Comparison of ENCODE assay signal across 8 mouse cellular contexts in genomic region chr6:42350968-42351775, GRCm38 (mm10). TPM values are rescaled to one million over a fixed set of nuclear protein-coding genes. Genes with fewer than 3 reads are reported as not detected.
DNase-seq lines count a peak whose midpoint lies in the region; TF ChIP-seq lines count a peak whose summit lies in the region.

No protein-coding gene starts in this region.

- WGBS in midbrain, embryonic 10.5 days: 42% methylated on average over 13 of the region's 13 CpGs

- H3K27me3 ChIP-seq in MEL (ENCODE audit: control insufficient read depth in 1 of 2, insufficient read depth in 2 of 2, low read length in 2 of 2): no peaks in the 10 kb centered on the region
- H3K27me3 ChIP-seq in midbrain, embryonic 10.5 days (ENCODE audit: low read depth, poor library complexity, severe bottlenecking): no peaks in the 10 kb centered on the region

- H3K36me3 ChIP-seq in MEL (ENCODE audit: control insufficient read depth in 1 of 2, insufficient read depth in 2 of 2, low read length in 2 of 2): peaks cover 0 to 30% of the 10 kb centered on the region in 2 experiments; a peak in 2 of 4 replicates
- peaks cover 49% of the 10 kb centered on the region for H3K36me3 ChIP-seq in midbrain, embryonic 10.5 days

- no peak for TF ChIP-seq POLR2A in MEL (IDR thresholded peaks at IDR 0.05; ENCODE audit: control insufficient read depth in 1 of 2, insufficient read depth in 1 of 2, low read depth in 1 of 2, low read length in 2 of 2, poor library complexity in 1 of 2)

- H3K9ac ChIP-seq in MEL (ENCODE audit: control insufficient read depth, low read depth, low read length, poor library complexity, severe bottlenecking): peak overlapping the region; percentile 81; the same call in 1 of the 2 replicates

- H3K79me2 ChIP-seq in MEL (ENCODE audit: control insufficient read depth, insufficient read depth, low read length, poor library complexity): peaks cover 3% of the 10 kb centered on the region

- no peak for TF ChIP-seq EP300 in MEL (IDR thresholded peaks at IDR 0.05; ENCODE audit: low read depth in 1 of 2, low read length in 2 of 2)

- no peak for TF ChIP-seq CTCF in MEL (IDR thresholded peaks at IDR 0.05 in 2 of 3, conservative IDR thresholded peaks at IDR 0.05 in 1 of 3; ENCODE audit: control insufficient read depth in 1 of 3, insufficient read depth in 1 of 3, low read depth in 2 of 3, low read length in 3 of 3, poor library complexity in 1 of 3, severe bottlenecking in 1 of 3)

- TF ChIP-seq RAD21 in MEL (IDR thresholded peaks at IDR 0.05; ENCODE audit: low read depth, low read length): no peak

- intact Hi-C loops in heart, postnatal 36 days (cut with DNase I): loop anchor here (5.0 kb wide), 1 partner anchor 196 kb away; the partner anchor contains the start of gene Olfr455
- intact Hi-C loops in heart, postnatal 14 days (cut with DNase I): loop anchor here (2.0 kb wide), 1 partner anchor 24 kb away; no protein-coding TSS in a partner anchor
- intact Hi-C loops in left cerebral cortex, postnatal 36 days (cut with DNase I): no loop called here

- DNase-seq in heart, adult 11 months: peak; percentile 95
- DNase-seq in heart, postnatal 36 days: no peak
- no peak for DNase-seq in MEL (ENCODE audit: low read depth, low spot score)
- peak; percentile 6 to 12 for DNase-seq in heart, postnatal 14 days
- DNase-seq in midbrain, embryonic 10.5 days (ENCODE audit: low spot score): no peak
- no peak for DNase-seq in frontal cortex, adult 2 months (ENCODE audit: extremely low spot score in 1 of 2, low spot score in 1 of 2)
- DNase-seq in left cerebral cortex, postnatal 36 days (ENCODE audit: low spot score in 2 of 2): no peak
- DNase-seq in layer of hippocampus, postnatal 10 days (ENCODE audit: low spot score in 2 of 2): no peak

- no peaks in the 10 kb centered on the region for H3K9me3 ChIP-seq in MEL (replicated peaks; ENCODE audit: insufficient read depth, low read length)
- H3K9me3 ChIP-seq in midbrain, embryonic 10.5 days (replicated peaks): no peaks in the 10 kb centered on the region

- H3K4me3 ChIP-seq in MEL (ENCODE audit: control insufficient read depth in 1 of 2, insufficient read depth in 1 of 2, low read depth in 2 of 2, low read length in 2 of 2): peak overlapping the region; percentile 59 to 82
- peak overlapping the region; percentile 91 for H3K4me3 ChIP-seq in midbrain, embryonic 10.5 days

- peak overlapping the region; percentile 75 for H3K27ac ChIP-seq in MEL (ENCODE audit: control insufficient read depth, low read depth, low read length)
- H3K27ac ChIP-seq in midbrain, embryonic 10.5 days (replicated peaks): peak overlapping the region; percentile 90

- peaks cover 11 to 48% of the 10 kb centered on the region in 2 experiments for H3K4me1 ChIP-seq in MEL (ENCODE audit: control insufficient read depth in 1 of 2, insufficient read depth in 2 of 2, low read length in 2 of 2)
- H3K4me1 ChIP-seq in midbrain, embryonic 10.5 days: peaks cover 45% of the 10 kb centered on the region

TF ChIP-seq in MEL, 35 proteins besides CTCF, POLR2A, EP300 and RAD21:
- TF ChIP-seq MAX (IDR thresholded peaks at IDR 0.05; ENCODE audit: low read length) (no peak), KAT2A (conservative IDR thresholded peaks at IDR 0.05; ENCODE audit: low read depth, low read length) (no peak), BHLHE40 (IDR thresholded peaks at IDR 0.05; ENCODE audit: borderline replicate concordance, low read depth, low read length) (no peak), JUND (IDR thresholded peaks at IDR 0.05; ENCODE audit: low read depth, low read length) (no peak), SMC3 (IDR thresholded peaks at IDR 0.05; ENCODE audit: low read depth, low read length) (no peak), SIN3A (IDR thresholded peaks at IDR 0.05; ENCODE audit: low read length) (no peak), MAZ (IDR thresholded peaks at IDR 0.05; ENCODE audit: low read depth, low read length) (no peak), ZMIZ1 (IDR thresholded peaks at IDR 0.05; ENCODE audit: low read depth, low read length) (no peak), ETS1 (IDR thresholded peaks at IDR 0.05; ENCODE audit: low read depth, low read length) (no peak), E2F4 (IDR thresholded peaks at IDR 0.05; ENCODE audit: borderline replicate concordance, low read depth, low read length) (no peak), MXI1 (IDR thresholded peaks at IDR 0.05; ENCODE audit: low read depth, low read length) (no peak), POLR2AphosphoS2 (IDR thresholded peaks at IDR 0.05; ENCODE audit: low read length) (no peak), NRF1 (IDR thresholded peaks at IDR 0.05; ENCODE audit: insufficient read depth, low read depth, low read length, poor library complexity, severe bottlenecking) (no peak), GABPA (IDR thresholded peaks at IDR 0.05; ENCODE audit: low read depth, low read length) (no peak), NELFE (IDR thresholded peaks at IDR 0.05; ENCODE audit: low read depth, low read length) (no peak), USF1 (IDR thresholded peaks at IDR 0.05; ENCODE audit: low read depth, low read length) (no peak), POLR2AphosphoS5 (IDR thresholded peaks at IDR 0.05; ENCODE audit: borderline replicate concordance, low read depth, low read length) (no peak)

RNA-seq across cellular contexts. Expression of gene Zyx, which starts 1.7 kb away (rescaled TPM):
- 10 to 100 TPM; 57.9 to 62.6 TPM for total RNA-seq in heart, postnatal 36 days (2021)
- 7.0 and 7.5 TPM in 2 replicates for total RNA-seq in MEL (2012; rRNA removed)
- polyA plus RNA-seq in MEL (2012; ENCODE audit: insufficient read depth in 1 of 2, insufficient read length in 2 of 2, low read depth in 1 of 2, low replicate concordance in 2 of 2, missing spikeins in 1 of 2): 10 to 100 TPM in 1 of 2 experiments, not detected in 1; 48.4 TPM
- 10 to 100 TPM; 78.9 to 88.6 TPM for total RNA-seq in heart, postnatal 14 days (2021)
- 84.5 and 88.1 TPM in 2 replicates for polyA plus RNA-seq in midbrain, embryonic 10.5 days (2016; fragmentation: Nextera tagmentation; extraction: Ambion mirVana)
- 59.7 and 69.8 TPM in 2 replicates for polyA plus RNA-seq in frontal cortex, adult 2 months (2012; rRNA removed)
- total RNA-seq in left cerebral cortex, postnatal 36 days (2021): 10 to 100 TPM; 49.4 to 60.8 TPM
- 10 to 100 TPM; 54.0 to 56.2 TPM for total RNA-seq in layer of hippocampus, postnatal 10 days (2021)

RNA-seq across cellular contexts. Expression of gene Epha1, which starts 21.9 kb away (rescaled TPM):
- total RNA-seq in heart, postnatal 36 days (2021): under 1 TPM; 0.16 to 0.33 TPM
- not detected in 2 replicates for total RNA-seq in MEL (2012; rRNA removed)
- polyA plus RNA-seq in MEL (2012; ENCODE audit: insufficient read depth in 1 of 2, insufficient read length in 2 of 2, low read depth in 1 of 2, low replicate concordance in 2 of 2, missing spikeins in 1 of 2): under 1 TPM in 1 of 2 experiments, not detected in 1; 0.04 TPM
- total RNA-seq in heart, postnatal 14 days (2021): under 1 TPM; 0.51 to 0.67 TPM
- polyA plus RNA-seq in midbrain, embryonic 10.5 days (2016; fragmentation: Nextera tagmentation; extraction: Ambion mirVana): 1.2 and 1.5 TPM in 2 replicates
- polyA plus RNA-seq in frontal cortex, adult 2 months (2012; rRNA removed): 0.23 and 0.52 TPM in 2 replicates
- total RNA-seq in left cerebral cortex, postnatal 36 days (2021): under 1 TPM; 0.18 to 0.30 TPM
- under 1 TPM in 1 of 2 experiments, not detected in 1; 0.39 TPM for total RNA-seq in layer of hippocampus, postnatal 10 days (2021)

RNA-seq across cellular contexts. Expression of gene Fam131b, which starts 26.7 kb away (rescaled TPM):
- total RNA-seq in heart, postnatal 36 days (2021): under 1 TPM; 0.54 to 0.89 TPM
- not detected in 2 replicates for total RNA-seq in MEL (2012; rRNA removed)
- polyA plus RNA-seq in MEL (2012; ENCODE audit: insufficient read depth in 1 of 2, insufficient read length in 2 of 2, low read depth in 1 of 2, low replicate concordance in 2 of 2, missing spikeins in 1 of 2): under 1 TPM in 1 of 2 experiments, not detected in 1; 0.06 TPM
- total RNA-seq in heart, postnatal 14 days (2021): 1 to 10 TPM; 1.1 to 1.2 TPM
- polyA plus RNA-seq in midbrain, embryonic 10.5 days (2016; fragmentation: Nextera tagmentation; extraction: Ambion mirVana): 2.2 and 2.4 TPM in 2 replicates
- 85.7 and 92.4 TPM in 2 replicates for polyA plus RNA-seq in frontal cortex, adult 2 months (2012; rRNA removed)
- 100 to 1,000 TPM; 112 to 133 TPM for total RNA-seq in left cerebral cortex, postnatal 36 days (2021)
- total RNA-seq in layer of hippocampus, postnatal 10 days (2021): 10 to 100 TPM; 75.7 to 81.3 TPM

RNA-seq across cellular contexts. Expression of gene Tas2r143, which starts 48.9 kb away (rescaled TPM):
- total RNA-seq in heart, postnatal 36 days (2021): not detected
- not detected in 2 replicates for total RNA-seq in MEL (2012; rRNA removed)
- polyA plus RNA-seq in MEL (2012; ENCODE audit: insufficient read depth in 1 of 2, insufficient read length in 2 of 2, low read depth in 1 of 2, low replicate concordance in 2 of 2, missing spikeins in 1 of 2): not detected
- not detected for total RNA-seq in heart, postnatal 14 days (2021)
- not detected in 2 replicates for polyA plus RNA-seq in midbrain, embryonic 10.5 days (2016; fragmentation: Nextera tagmentation; extraction: Ambion mirVana)
- polyA plus RNA-seq in frontal cortex, adult 2 months (2012; rRNA removed): 0.17 and 0.18 TPM in 2 replicates
- total RNA-seq in left cerebral cortex, postnatal 36 days (2021): under 1 TPM in 1 of 2 experiments, not detected in 1; 0.48 TPM
- under 1 TPM in 1 of 2 experiments, not detected in 1; 0.43 TPM for total RNA-seq in layer of hippocampus, postnatal 10 days (2021)

RNA-seq across cellular contexts. Expression of gene Tas2r135, which starts 54.1 kb away (rescaled TPM):
- total RNA-seq in heart, postnatal 36 days (2021): under 1 TPM in 1 of 2 experiments, not detected in 1; 0.24 TPM
- not detected in 2 replicates for total RNA-seq in MEL (2012; rRNA removed)
- not detected for polyA plus RNA-seq in MEL (2012; ENCODE audit: insufficient read depth in 1 of 2, insufficient read length in 2 of 2, low read depth in 1 of 2, low replicate concordance in 2 of 2, missing spikeins in 1 of 2)
- total RNA-seq in heart, postnatal 14 days (2021): under 1 TPM in 1 of 2 experiments, not detected in 1; 0.39 TPM
- not detected in 2 replicates for polyA plus RNA-seq in midbrain, embryonic 10.5 days (2016; fragmentation: Nextera tagmentation; extraction: Ambion mirVana)
- polyA plus RNA-seq in frontal cortex, adult 2 months (2012; rRNA removed): 0.08 and 0.14 TPM in 2 replicates
- total RNA-seq in left cerebral cortex, postnatal 36 days (2021): not detected
- total RNA-seq in layer of hippocampus, postnatal 10 days (2021): under 1 TPM in 1 of 2 experiments, not detected in 1; 0.34 TPM

Comparison
In these comparisons a context has a peak if more than half of its experiments do, and no peak if none do; other contexts are left out.
1. DNase-seq: peak in heart, adult 11 months (single experiment) and heart, postnatal 14 days (2 of 2); none in heart, postnatal 36 days (0 of 2), MEL (single experiment), midbrain, embryonic 10.5 days (single experiment), frontal cortex, adult 2 months (0 of 2), left cerebral cortex, postnatal 36 days (0 of 2) and layer of hippocampus, postnatal 10 days (0 of 2).
2. RNA of gene Fam131b, which starts 26.7 kb away (total RNA-seq): 112 to 133 TPM in left cerebral cortex, postnatal 36 days and 75.7 to 81.3 TPM in layer of hippocampus, postnatal 10 days; 1.1 to 1.2 TPM in heart, postnatal 14 days, 0.54 to 0.89 TPM in heart, postnatal 36 days and not detected in MEL; every median in the first group is over 10 times any median in the second.